Mouse (Mus musculus) liver, adult 2 months (tissue): ENCODE measurements around the gene Sys1. TPM values are rescaled to one million over a fixed set of nuclear protein-coding genes. Genes with fewer than 3 reads are reported as not detected.
A peak's percentile ranks its signal among the peaks of the same experiment; 100 is the strongest.

Experiments used
- DNase-seq: peaks from one replicate; pipeline ENCODE4 v3.0.0-alpha.2; 2011; ENCODE audit warnings: low read depth, low spot score; ENCODE audit errors: extremely low read depth
- H3K27ac ChIP-seq: fragments of 200-500 bp; replicated peaks from 2 replicates; pipeline ENCODE4 v1.5.1; 2012; ENCODE audit warnings: low read depth, mild to moderate bottlenecking, control low read depth, inconsistent platforms, low read length; ENCODE audit not compliant: insufficient read depth
- H3K27me3 ChIP-seq: fragments of 200-500 bp; 2 replicates; pipeline ENCODE4 v1.6.1; 2012; ENCODE audit warnings: mild to moderate bottlenecking, moderate library complexity, low read length, inconsistent platforms; ENCODE audit not compliant: control insufficient read depth, insufficient read depth
- H3K36me3 ChIP-seq: fragments of 200-500 bp; 2 replicates; pipeline ENCODE4 v1.6.1; 2012; ENCODE audit warnings: low read length, inconsistent platforms; ENCODE audit not compliant: control insufficient read depth, insufficient read depth
- H3K4me1 ChIP-seq: fragments of 200-500 bp; 2 replicates; pipeline ENCODE4 v1.6.1; 2011; ENCODE audit warnings: low read length; ENCODE audit not compliant: control insufficient read depth, insufficient read depth
- H3K4me3 ChIP-seq: fragments of 200-500 bp; 2 replicates; pipeline ENCODE4 v1.5.1; 2011; ENCODE audit warnings: low read depth, mild to moderate bottlenecking, control low read depth, low read length, moderate library complexity; ENCODE audit not compliant: insufficient read depth
- H3K79me2 ChIP-seq: fragments of 200-500 bp; 2 replicates; pipeline ENCODE4 v1.6.1; 2012; ENCODE audit warnings: inconsistent platforms, mild to moderate bottlenecking, low read length, moderate library complexity; ENCODE audit not compliant: control insufficient read depth, insufficient read depth
- H3K9ac ChIP-seq: fragments of 200-500 bp; 2 replicates; pipeline ENCODE4 v1.6.1; 2012; ENCODE audit warnings: low read depth, mild to moderate bottlenecking, control low read depth, inconsistent platforms, low read length
- CTCF ChIP-seq: fragments of 200-500 bp; IDR thresholded peaks from 2 replicates; pipeline ENCODE4 v1.5.1; 2011; ENCODE audit warnings: low read depth, low read length, control low read depth
- POLR2A ChIP-seq: fragments of 200-500 bp; IDR thresholded peaks from 2 replicates; pipeline ENCODE4 v1.6.1; 2011; ENCODE audit warnings: low read length, control low read depth; ENCODE audit not compliant: insufficient read depth; ENCODE audit errors: extremely low read depth
- WGBS: fragments of 180-500 bp; shearing (Covaris S2); methylation state at CpG from one replicate; pipeline ENCODE4 v1.1.7; 2018; 5-methylcytosine and 5-hydroxymethylcytosine counted together
- polyA plus RNA-seq: library from polyadenylated mRNA; depleted of rRNA; stranded (reverse); fragments of >200 nt; gene quantifications from 2 replicates; pipeline ENCODE4 v1.2.3, GENCODE M21; 2012; rRNA removed
- total RNA-seq: library from RNA; depleted of rRNA; stranded (reverse); fragments of >200 nt; gene quantifications from 2 replicates; pipeline ENCODE4 v1.2.3, GENCODE M21; 2014; rRNA removed

Gene Sys1
- total and polyA plus RNA-seq, 2 experiments: 33.7 to 145 TPM

DNA sequence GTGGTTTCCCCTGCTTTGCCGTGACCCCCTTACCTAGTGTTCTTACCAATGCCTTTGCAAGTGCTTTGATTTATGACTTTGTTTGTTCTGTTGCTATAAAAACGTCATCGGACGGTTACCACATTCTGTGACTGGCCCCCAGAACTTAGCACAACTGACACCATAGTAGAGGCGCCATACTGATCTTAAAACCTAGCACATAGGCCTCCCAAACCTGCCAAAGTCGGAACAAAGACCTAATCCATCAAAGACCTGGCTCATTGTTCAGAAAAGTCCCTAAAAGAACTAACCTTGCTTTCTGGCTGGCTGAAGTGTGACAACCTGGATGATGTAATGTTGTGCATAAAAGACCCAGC is 62.4 kb downstream of the Sys1 start:
- Histone ChIP-seq H3K27me3 (no peaks in the 10 kb centered on the region), H3K27ac (no peak overlapping the region), H3K4me1 (no peaks in the 10 kb centered on the region), H3K36me3 (no peaks in the 10 kb centered on the region), H3K79me2 (no peaks in the 10 kb centered on the region), H3K4me3 (no peak overlapping the region), H3K9ac (no peak overlapping the region)
- WGBS: 83% methylated on average over 6 of the region's 6 CpGs
- TF ChIP-seq CTCF (no peak), POLR2A (no peak)
- DNase-seq: no peak

- TF ChIP-seq CTCF (peak; percentile 94), POLR2A (no peak)
- H3K4me3 ChIP-seq: no peak overlapping the region
- H3K79me2 ChIP-seq: no peaks in the 10 kb centered on the region
- no peaks in the 10 kb centered on the region for H3K27me3 ChIP-seq
- no peaks in the 10 kb centered on the region for H3K4me1 ChIP-seq
- no peaks in the 10 kb centered on the region for H3K36me3 ChIP-seq
- WGBS: 3% methylated on average over 3 of the region's 3 CpGs
- peak; percentile 67 for DNase-seq
- H3K27ac ChIP-seq: no peak overlapping the region
- H3K9ac ChIP-seq: no peak overlapping the region
Observed at GRCm38 (mm10) chr2:164520782-164521181, 64.0 kb downstream of the Sys1 start.

DNA sequence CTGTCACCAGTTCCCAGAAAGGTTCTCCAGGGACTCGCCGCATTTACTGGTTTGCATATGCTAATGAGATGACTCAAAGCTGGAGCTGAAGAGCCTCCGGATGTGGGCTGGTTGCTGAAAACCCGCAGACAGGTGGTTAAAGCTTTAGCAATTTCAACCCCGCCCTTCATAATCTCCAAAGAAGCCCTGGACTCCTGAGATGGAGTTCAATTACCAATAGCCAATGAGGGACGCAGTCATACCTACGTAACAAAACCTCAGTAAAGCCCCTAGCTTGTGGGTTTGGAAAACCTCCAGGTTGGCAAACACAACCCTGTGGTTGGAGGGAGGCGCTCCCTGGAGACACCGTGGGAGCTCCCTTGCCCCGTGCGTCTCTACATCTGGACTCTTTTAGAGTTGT is 65.1 kb downstream of the Sys1 start:
- H3K4me3 ChIP-seq: no peak overlapping the region
- DNase-seq: no peak
- H3K36me3 ChIP-seq: no peaks in the 10 kb centered on the region
- H3K27me3 ChIP-seq: no peaks in the 10 kb centered on the region
- TF ChIP-seq POLR2A (no peak), CTCF (no peak)
- H3K79me2 ChIP-seq: no peaks in the 10 kb centered on the region
- H3K27ac ChIP-seq: no peak overlapping the region
- no peaks in the 10 kb centered on the region for H3K4me1 ChIP-seq
- no peak overlapping the region for H3K9ac ChIP-seq
- WGBS: 10% methylated on average over 11 of the region's 11 CpGs

DNA sequence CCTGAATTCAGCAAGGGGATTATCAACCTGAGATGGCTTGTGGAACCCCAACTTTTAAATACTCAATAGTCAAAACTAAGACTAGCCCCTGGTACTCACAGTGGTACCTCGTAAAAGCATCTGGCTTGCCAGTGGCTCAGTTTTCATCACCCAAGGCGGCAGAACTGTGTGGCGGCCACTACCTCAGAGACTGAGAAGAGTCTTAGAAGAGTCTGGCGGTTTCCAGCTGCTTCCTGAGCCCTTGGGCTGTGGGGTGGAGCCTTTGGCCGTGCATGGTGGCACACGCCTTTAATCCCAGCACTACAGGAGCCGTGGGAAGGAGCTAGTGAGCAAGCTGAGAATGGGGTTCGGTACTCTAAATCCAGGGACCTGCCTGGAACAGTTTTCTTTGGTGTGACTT is 65.5 kb downstream of the Sys1 start:
- no peak overlapping the region for H3K9ac ChIP-seq
- H3K36me3 ChIP-seq: no peaks in the 10 kb centered on the region
- TF ChIP-seq POLR2A (no peak), CTCF (no peak)
- no peaks in the 10 kb centered on the region for H3K27me3 ChIP-seq
- no peaks in the 10 kb centered on the region for H3K79me2 ChIP-seq
- no peaks in the 10 kb centered on the region for H3K4me1 ChIP-seq
- no peak for DNase-seq
- H3K27ac ChIP-seq: no peak overlapping the region
- H3K4me3 ChIP-seq: no peak overlapping the region
- 42% methylated on average over 8 of the region's 8 CpGs for whole genome bisulfite sequencing

DNA sequence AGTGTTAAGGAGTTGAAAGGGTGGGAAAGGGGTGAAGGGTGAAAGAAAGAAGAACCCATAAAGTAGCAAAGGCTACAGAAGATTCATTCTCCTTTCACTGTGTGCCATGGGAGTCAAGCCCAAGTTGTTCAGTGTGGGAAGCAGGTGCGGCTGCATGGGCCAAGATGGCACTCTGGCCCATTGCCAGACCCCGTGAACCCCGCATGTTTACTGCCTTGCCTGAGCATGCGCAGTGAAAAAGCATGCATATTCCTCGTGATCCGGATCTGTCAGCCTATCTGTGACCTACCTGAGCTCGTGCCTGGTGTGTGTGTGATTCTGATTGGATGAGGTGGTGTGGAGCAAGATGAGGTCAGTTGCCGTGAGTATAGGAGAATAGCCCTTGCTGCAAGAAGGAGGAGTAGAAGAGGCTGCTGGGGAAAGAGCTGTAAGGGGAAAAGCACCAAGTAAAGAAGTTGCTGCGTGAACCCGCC is 66.6 kb downstream of the Sys1 start:
- Histone ChIP-seq H3K4me3 (peak overlapping the region; percentile 32), H3K27ac (peak overlapping the region; percentile 49), H3K79me2 (no peaks in the 10 kb centered on the region), H3K9ac (peak overlapping the region; percentile 49; the same call in 1 of the 2 replicates), H3K36me3 (no peaks in the 10 kb centered on the region), H3K27me3 (no peaks in the 10 kb centered on the region), H3K4me1 (no peaks in the 10 kb centered on the region)
- DNase-seq: peak; percentile 50
- TF ChIP-seq CTCF (no peak), POLR2A (no peak)
- WGBS: 61% methylated on average over 10 of the region's 10 CpGs

GRCm38 (mm10) chr2:164528557-164528956 is 71.8 kb downstream of the Sys1 start:
- no peaks in the 10 kb centered on the region for H3K27me3 ChIP-seq
- no peak overlapping the region for H3K9ac ChIP-seq
- no peaks in the 10 kb centered on the region for H3K4me1 ChIP-seq
- no peaks in the 10 kb centered on the region for H3K36me3 ChIP-seq
- no peak for TF ChIP-seq CTCF
- TF ChIP-seq POLR2A: no peak
- no peak overlapping the region for H3K4me3 ChIP-seq
- no peak overlapping the region for H3K27ac ChIP-seq
- DNase-seq: no peak
- 58% methylated on average over 5 of the region's 5 CpGs for WGBS
- H3K79me2 ChIP-seq: no peaks in the 10 kb centered on the region

Other genes with a start within 250 kb of the Sys1 start
- 0.28 TPM in 1 of 2 replicates, not detected in the other for gene Wfdc15b, start 235.3 kb upstream of the Sys1 start, total RNA-seq
- gene Wfdc15b, start 235.3 kb upstream of the Sys1 start, polyA plus RNA-seq: 0.24 TPM in 1 of 2 replicates, not detected in the other
- not detected in 2 replicates for gene Svs2, start 218.5 kb upstream of the Sys1 start, total RNA-seq
- not detected in 2 replicates for gene Svs2, start 218.5 kb upstream of the Sys1 start, polyA plus RNA-seq
- not detected in 2 replicates for gene Svs3b, start 200.3 kb upstream of the Sys1 start, total RNA-seq
- not detected in 2 replicates for gene Svs3b, start 200.3 kb upstream of the Sys1 start, polyA plus RNA-seq
- gene Svs4, start 178.5 kb upstream of the Sys1 start, total RNA-seq: not detected in 2 replicates
- gene Svs4, start 178.5 kb upstream of the Sys1 start, polyA plus RNA-seq: not detected in 2 replicates
- not detected in 2 replicates for gene Svs3a, start 167.7 kb upstream of the Sys1 start, total RNA-seq
- not detected in 2 replicates for gene Svs3a, start 167.7 kb upstream of the Sys1 start, polyA plus RNA-seq
- not detected in 2 replicates for gene Svs6, start 140.2 kb upstream of the Sys1 start, total RNA-seq
- not detected in 2 replicates for gene Svs6, start 140.2 kb upstream of the Sys1 start, polyA plus RNA-seq
- gene Svs5, start 124.2 kb upstream of the Sys1 start, total RNA-seq: not detected in 2 replicates
- not detected in 2 replicates for gene Svs5, start 124.2 kb upstream of the Sys1 start, polyA plus RNA-seq
- gene Slpi, start 67.9 kb upstream of the Sys1 start, total RNA-seq: 0.94 and 1.4 TPM in 2 replicates
- gene Slpi, start 67.9 kb upstream of the Sys1 start, polyA plus RNA-seq: 4.5 and 5.7 TPM in 2 replicates
- 0.18 and 0.20 TPM in 2 replicates for gene Rbpjl, start 53.8 kb upstream of the Sys1 start, total RNA-seq
- not detected in 2 replicates for gene Rbpjl, start 53.8 kb upstream of the Sys1 start, polyA plus RNA-seq
- 0.07 and 0.09 TPM in 2 replicates for gene Matn4, start 51.8 kb upstream of the Sys1 start, total RNA-seq
- gene Matn4, start 51.8 kb upstream of the Sys1 start, polyA plus RNA-seq: 0.04 and 0.05 TPM in 2 replicates
- 511 and 573 TPM in 2 replicates for gene Sdc4, start 13.1 kb upstream of the Sys1 start, total RNA-seq
- 178 and 182 TPM in 2 replicates for gene Sdc4, start 13.1 kb upstream of the Sys1 start, polyA plus RNA-seq
- 0.46 TPM in 1 of 2 replicates, not detected in the other for gene Gm20458, start 4.0 kb downstream of the Sys1 start, total RNA-seq
- gene Gm20458, start 4.0 kb downstream of the Sys1 start, polyA plus RNA-seq: 11.7 and 14.2 TPM in 2 replicates
- gene Trp53tg5, start 16.8 kb downstream of the Sys1 start, total RNA-seq: not detected in 2 replicates
- gene Trp53tg5, start 16.8 kb downstream of the Sys1 start, polyA plus RNA-seq: not detected in 2 replicates
- gene Dbndd2, start 29.1 kb downstream of the Sys1 start, total RNA-seq: 8.1 and 10.1 TPM in 2 replicates
- 7.6 and 9.5 TPM in 2 replicates for gene Dbndd2, start 29.1 kb downstream of the Sys1 start, polyA plus RNA-seq
- gene Pigt, start 40.6 kb downstream of the Sys1 start, total RNA-seq: 7.5 and 14.2 TPM in 2 replicates
- gene Pigt, start 40.6 kb downstream of the Sys1 start, polyA plus RNA-seq: 56.7 and 63.7 TPM in 2 replicates
- gene Wfdc2, start 105.4 kb downstream of the Sys1 start, total RNA-seq: 4.6 and 8.5 TPM in 2 replicates
- gene Wfdc2, start 105.4 kb downstream of the Sys1 start, polyA plus RNA-seq: 9.9 and 18.9 TPM in 2 replicates
- not detected in 2 replicates for gene Spint3, start 116.5 kb downstream of the Sys1 start, total RNA-seq
- gene Spint3, start 116.5 kb downstream of the Sys1 start, polyA plus RNA-seq: not detected in 2 replicates
- gene Wfdc6a, start 128.5 kb downstream of the Sys1 start, total RNA-seq: not detected in 2 replicates
- 0.11 TPM in 1 of 2 replicates, not detected in the other for gene Wfdc6a, start 128.5 kb downstream of the Sys1 start, polyA plus RNA-seq
- gene Eppin, start 136.6 kb downstream of the Sys1 start, total RNA-seq: not detected in 2 replicates
- gene Eppin, start 136.6 kb downstream of the Sys1 start, polyA plus RNA-seq: not detected in 2 replicates
- not detected in 2 replicates for gene Wfdc6b, start 156.6 kb downstream of the Sys1 start, total RNA-seq
- gene Wfdc6b, start 156.6 kb downstream of the Sys1 start, polyA plus RNA-seq: not detected in 2 replicates
- not detected in 2 replicates for gene Wfdc8, start 156.7 kb downstream of the Sys1 start, total RNA-seq
- not detected in 2 replicates for gene Wfdc8, start 156.7 kb downstream of the Sys1 start, polyA plus RNA-seq
- gene Wfdc16, start 181.8 kb downstream of the Sys1 start, total RNA-seq: not detected in 2 replicates
- gene Wfdc16, start 181.8 kb downstream of the Sys1 start, polyA plus RNA-seq: 0.07 TPM in 1 of 2 replicates, not detected in the other
- not detected in 2 replicates for gene Wfdc10, start 199.1 kb downstream of the Sys1 start, total RNA-seq
- gene Wfdc10, start 199.1 kb downstream of the Sys1 start, polyA plus RNA-seq: not detected in 2 replicates
- gene Wfdc9, start 199.6 kb downstream of the Sys1 start, total RNA-seq: not detected in 2 replicates
- not detected in 2 replicates for gene Wfdc9, start 199.6 kb downstream of the Sys1 start, polyA plus RNA-seq
- gene Wfdc11, start 217.1 kb downstream of the Sys1 start, total RNA-seq: not detected in 2 replicates
- gene Wfdc11, start 217.1 kb downstream of the Sys1 start, polyA plus RNA-seq: not detected in 2 replicates
- not detected in 2 replicates for gene Wfdc13, start 228.1 kb downstream of the Sys1 start, total RNA-seq
- gene Wfdc13, start 228.1 kb downstream of the Sys1 start, polyA plus RNA-seq: not detected in 2 replicates
- not detected in 2 replicates for gene Spint4, start 241.5 kb downstream of the Sys1 start, total RNA-seq
- gene Spint4, start 241.5 kb downstream of the Sys1 start, polyA plus RNA-seq: not detected in 2 replicates